In genomic region chr11:102439093-102440082, GRCm38 (mm10) we compare ENCODE assay signal across 12 mouse cellular contexts. TPM values are rescaled to one million over a fixed set of nuclear protein-coding genes. Genes with fewer than 3 reads are reported as not detected.
A peak's percentile ranks its signal among the peaks of the same experiment; 100 is the strongest.
DNase-seq lines count a peak whose midpoint lies in the region; ATAC-seq and TF ChIP-seq lines count a peak whose summit lies in the region.
"Had no signal": no experiment of that assay in that cellular context is flagged by ENCODE, and none has a peak within 500 bp of the region (broad histone marks: within the 10 kb centered on the region; RNA-seq: fewer than 3 reads in every experiment).

No protein-coding gene starts in this region.

- TF ChIP-seq CTCF in left cerebral cortex, adult 2 months (IDR thresholded peaks at IDR 0.05), result no peak

- intact Hi-C loops in left cerebral cortex, adult 2 months (cut with DNase I), result loop anchor here (10.0 kb wide), 1 partner anchor 245 kb away; no protein-coding TSS in a partner anchor

- no peaks in the 10 kb centered on the region for H3K9me3 ChIP-seq in forebrain, embryonic 12.5 days
- no peaks in the 10 kb centered on the region for H3K9me3 ChIP-seq in forebrain, embryonic 11.5 days (ENCODE audit: control insufficient read depth, low read length)
- no peaks in the 10 kb centered on the region for H3K9me3 ChIP-seq in forebrain, embryonic 15.5 days
- H3K9me3 ChIP-seq: midbrain, embryonic 12.5 days had no signal

- no peak for ATAC-seq in forebrain, embryonic 12.5 days (ENCODE audit: low FRiP score)
- ATAC-seq in forebrain, embryonic 11.5 days (replicated peaks; ENCODE audit: low FRiP score), result no peak
- ATAC-seq in forebrain, embryonic 15.5 days (replicated peaks), result no peak
- no peak for ATAC-seq in CD4-positive, CD25-positive, alpha-beta regulatory T cell, adult 4 months

- peaks cover 35% of the 10 kb centered on the region for H3K4me1 ChIP-seq in forebrain, embryonic 12.5 days
- peaks cover 18% of the 10 kb centered on the region for H3K4me1 ChIP-seq in forebrain, embryonic 11.5 days (replicated peaks; ENCODE audit: control insufficient read depth, insufficient read depth, low read length)
- peaks cover 38% of the 10 kb centered on the region for H3K4me1 ChIP-seq in forebrain, embryonic 15.5 days

- 0 out of 2 replicates have a peak overlapping the region, but pooled peaks have one; percentile 63 for H3K27ac ChIP-seq in forebrain, embryonic 12.5 days
- H3K27ac ChIP-seq in forebrain, embryonic 11.5 days (ENCODE audit: low read depth, low read length), result no peak overlapping the region
- peak overlapping the region; percentile 89; the same call in 1 of the 2 replicates for H3K27ac ChIP-seq in left cerebral cortex, adult 2 months
- peak overlapping the region; percentile 25; the same call in 1 of the 2 replicates for H3K27ac ChIP-seq in forebrain, embryonic 15.5 days (replicated peaks)
- H3K27ac ChIP-seq: midbrain, embryonic 12.5 days had no signal

- no peak for DNase-seq in forebrain, embryonic 11.5 days (ENCODE audit: low spot score)
- no peak for DNase-seq in left cerebral cortex, adult 2 months (ENCODE audit: extremely low spot score in 1 of 2, low spot score in 2 of 2)
- no peak for DNase-seq in left cerebral cortex, adult 11 months (ENCODE audit: low spot score)
- DNase-seq in cerebellum, adult 8-10 months, result peak; percentile 69
- no peak for DNase-seq in embryo, embryonic 10.5 days (ENCODE audit: low spot score)
- DNase-seq: left cerebral cortex, postnatal 4 days; lung, adult 18-20 months; thymus, adult 18-20 months had no signal

- H3K4me3 ChIP-seq in forebrain, embryonic 12.5 days (replicated peaks), result no peak overlapping the region
- no peak overlapping the region for H3K4me3 ChIP-seq in forebrain, embryonic 11.5 days (ENCODE audit: low read depth, low read length)
- no peak overlapping the region for H3K4me3 ChIP-seq in left cerebral cortex, adult 2 months
- H3K4me3 ChIP-seq in forebrain, embryonic 15.5 days, result no peak overlapping the region

- WGBS in forebrain, embryonic 12.5 days, result 83% methylated on average over 14 of the region's 14 CpGs
- 80% methylated on average over 14 of the region's 14 CpGs for WGBS in forebrain, embryonic 11.5 days
- WGBS in forebrain, embryonic 15.5 days, result 73% methylated on average over 14 of the region's 14 CpGs

- H3K4me2 ChIP-seq in forebrain, embryonic 12.5 days, result no peak overlapping the region
- H3K4me2 ChIP-seq in forebrain, embryonic 11.5 days (ENCODE audit: low read depth, low read length, severe bottlenecking), result no peak overlapping the region; the same call in 1 of the 2 replicates
- H3K4me2 ChIP-seq in forebrain, embryonic 15.5 days (replicated peaks), result no peak overlapping the region

- no peak overlapping the region for H3K9ac ChIP-seq in forebrain, embryonic 12.5 days
- H3K9ac ChIP-seq in forebrain, embryonic 11.5 days (ENCODE audit: low read length), result no peak overlapping the region
- no peak overlapping the region for H3K9ac ChIP-seq in forebrain, embryonic 15.5 days (replicated peaks)
- H3K9ac ChIP-seq: midbrain, embryonic 12.5 days had no signal

- peaks cover 92% of the 10 kb centered on the region for H3K36me3 ChIP-seq in forebrain, embryonic 12.5 days (replicated peaks)
- peaks cover 4% of the 10 kb centered on the region for H3K36me3 ChIP-seq in forebrain, embryonic 11.5 days (ENCODE audit: control insufficient read depth, insufficient read depth, low read length)
- peaks cover 79% of the 10 kb centered on the region for H3K36me3 ChIP-seq in forebrain, embryonic 15.5 days

- peaks cover 22% of the 10 kb centered on the region for H3K27me3 ChIP-seq in forebrain, embryonic 12.5 days
- H3K27me3 ChIP-seq in forebrain, embryonic 11.5 days (ENCODE audit: control insufficient read depth, insufficient read depth, low read length), result peaks cover 9% of the 10 kb centered on the region
- H3K27me3 ChIP-seq in forebrain, embryonic 15.5 days, result no peaks in the 10 kb centered on the region

RNA-seq across cellular contexts. Expression of gene Fam171a2, which starts 8.1 kb away (rescaled TPM):
- 13.3 and 15.2 TPM in 2 replicates for polyA plus RNA-seq in forebrain, embryonic 12.5 days (2016; fragmentation: Nextera tagmentation; extraction: Ambion mirVana)
- 11.0 and 11.2 TPM in 2 replicates for polyA plus RNA-seq in forebrain, embryonic 11.5 days (2014; fragmentation: Nextera tagmentation; extraction: Ambion mirVana)
- 100 to 1,000 TPM; 117 to 123 TPM for total RNA-seq in left cerebral cortex, adult 2 months (2021)
- polyA plus RNA-seq in forebrain, embryonic 15.5 days (2015; fragmentation: Nextera tagmentation; extraction: Ambion mirVana), result 22.5 and 24.3 TPM in 2 replicates
- polyA plus RNA-seq in CD4-positive, CD25-positive, alpha-beta regulatory T cell, adult 4 months (2017; shearing (Covaris generic)), result not detected

RNA-seq across cellular contexts. Expression of gene Grn, which starts 9.3 kb away (rescaled TPM):
- 55.5 and 57.6 TPM in 2 replicates for polyA plus RNA-seq in forebrain, embryonic 12.5 days (2016; fragmentation: Nextera tagmentation; extraction: Ambion mirVana)
- 65.7 and 72.8 TPM in 2 replicates for polyA plus RNA-seq in forebrain, embryonic 11.5 days (2014; fragmentation: Nextera tagmentation; extraction: Ambion mirVana)
- total RNA-seq in left cerebral cortex, adult 2 months (2021), result 10 to 100 TPM; 58.1 to 66.2 TPM
- polyA plus RNA-seq in forebrain, embryonic 15.5 days (2015; fragmentation: Nextera tagmentation; extraction: Ambion mirVana), result 61.8 and 62.0 TPM in 2 replicates
- polyA plus RNA-seq in CD4-positive, CD25-positive, alpha-beta regulatory T cell, adult 4 months (2017; shearing (Covaris generic)), result 10 to 100 TPM; 23.3 to 51.4 TPM

RNA-seq across cellular contexts. Expression of gene Itga2b, which starts 30.5 kb away (rescaled TPM):
- polyA plus RNA-seq in forebrain, embryonic 12.5 days (2016; fragmentation: Nextera tagmentation; extraction: Ambion mirVana), result 3.5 and 4.5 TPM in 2 replicates
- 5.0 and 7.4 TPM in 2 replicates for polyA plus RNA-seq in forebrain, embryonic 11.5 days (2014; fragmentation: Nextera tagmentation; extraction: Ambion mirVana)
- 1 to 10 TPM; 2.5 to 4.1 TPM for total RNA-seq in left cerebral cortex, adult 2 months (2021)
- 4.0 and 4.7 TPM in 2 replicates for polyA plus RNA-seq in forebrain, embryonic 15.5 days (2015; fragmentation: Nextera tagmentation; extraction: Ambion mirVana)
- 1 to 10 TPM in 1 of 2 experiments, under 1 TPM in 1; 0.36 to 1.5 TPM for polyA plus RNA-seq in CD4-positive, CD25-positive, alpha-beta regulatory T cell, adult 4 months (2017; shearing (Covaris generic))

RNA-seq across cellular contexts. Expression of gene Slc25a39, which starts 31.6 kb away (rescaled TPM):
- polyA plus RNA-seq in forebrain, embryonic 12.5 days (2016; fragmentation: Nextera tagmentation; extraction: Ambion mirVana), result 173 TPM in 2 replicates
- 196 and 214 TPM in 2 replicates for polyA plus RNA-seq in forebrain, embryonic 11.5 days (2014; fragmentation: Nextera tagmentation; extraction: Ambion mirVana)
- 10 to 100 TPM; 65.7 to 68.6 TPM for total RNA-seq in left cerebral cortex, adult 2 months (2021)
- polyA plus RNA-seq in forebrain, embryonic 15.5 days (2015; fragmentation: Nextera tagmentation; extraction: Ambion mirVana), result 144 TPM in 2 replicates
- polyA plus RNA-seq in CD4-positive, CD25-positive, alpha-beta regulatory T cell, adult 4 months (2017; shearing (Covaris generic)), result 10 to 100 TPM; 44.0 to 44.2 TPM

RNA-seq across cellular contexts. Expression of gene Rundc3a, which starts 46.2 kb away (rescaled TPM):
- 103 and 113 TPM in 2 replicates for polyA plus RNA-seq in forebrain, embryonic 12.5 days (2016; fragmentation: Nextera tagmentation; extraction: Ambion mirVana)
- 33.1 and 35.4 TPM in 2 replicates for polyA plus RNA-seq in forebrain, embryonic 11.5 days (2014; fragmentation: Nextera tagmentation; extraction: Ambion mirVana)
- 100 to 1,000 TPM; 505 to 522 TPM for total RNA-seq in left cerebral cortex, adult 2 months (2021)
- polyA plus RNA-seq in forebrain, embryonic 15.5 days (2015; fragmentation: Nextera tagmentation; extraction: Ambion mirVana), result 149 and 150 TPM in 2 replicates
- polyA plus RNA-seq in CD4-positive, CD25-positive, alpha-beta regulatory T cell, adult 4 months (2017; shearing (Covaris generic)), result 1 to 10 TPM; 3.3 to 3.5 TPM

Comparison
In these comparisons a context has a peak if more than half of its experiments do, and no peak if none do; other contexts are left out.
1. RNA of gene Fam171a2, which starts 8.1 kb away (polyA plus RNA-seq): 22.5 to 24.3 TPM in forebrain, embryonic 15.5 days, 13.3 to 15.2 TPM in forebrain, embryonic 12.5 days and 11.0 to 11.2 TPM in forebrain, embryonic 11.5 days; not detected in CD4-positive, CD25-positive, alpha-beta regulatory T cell, adult 4 months; every median in the first group is over 10 times any median in the second.